21 mouse cellular contexts compared by ENCODE assay signal in genomic region chr11:27203330-27204214, GRCm38 (mm10).
DNase-seq lines count a peak whose midpoint lies in the region; ATAC-seq and TF ChIP-seq lines count a peak whose summit lies in the region.
"Had no signal": no experiment of that assay in that cellular context is flagged by ENCODE, and none has a peak within 500 bp of the region (broad histone marks: within the 10 kb centered on the region; RNA-seq: fewer than 3 reads in every experiment).

No protein-coding gene starts in this region.

- ATAC-seq in forebrain, embryonic 15.5 days (replicated peaks) = peak; percentile 83
- no peak for ATAC-seq in forebrain, embryonic 11.5 days (replicated peaks; ENCODE audit: low FRiP score)
- ATAC-seq in kidney, embryonic 15.5 days (replicated peaks; ENCODE audit: low FRiP score) = peak; percentile 71
- peak; percentile 71 for ATAC-seq in forebrain, postnatal 0 days
- ATAC-seq: hindbrain, embryonic 16.5 days had no signal

- H3K36me3 ChIP-seq in forebrain, embryonic 15.5 days = no peaks in the 10 kb centered on the region
- no peaks in the 10 kb centered on the region for H3K36me3 ChIP-seq in forebrain, embryonic 11.5 days (ENCODE audit: control insufficient read depth, insufficient read depth, low read length)
- no peaks in the 10 kb centered on the region for H3K36me3 ChIP-seq in kidney, embryonic 15.5 days
- H3K36me3 ChIP-seq in forebrain, postnatal 0 days (ENCODE audit: insufficient read depth) = no peaks in the 10 kb centered on the region
- H3K36me3 ChIP-seq: embryonic facial prominence, embryonic 12.5 days; heart, embryonic 13.5 days had no signal

- TF ChIP-seq POLR2A in brain, embryonic 14.5 days (IDR thresholded peaks at IDR 0.05; ENCODE audit: borderline replicate concordance, extremely low read depth, insufficient read depth, insufficient read length, poor library complexity, severe bottlenecking) = no peak

- WGBS in forebrain, embryonic 15.5 days = 66% methylated on average over 17 of the region's 17 CpGs
- 83% methylated on average over 17 of the region's 17 CpGs for WGBS in forebrain, embryonic 11.5 days
- WGBS in kidney, embryonic 15.5 days = 60% methylated on average over 17 of the region's 17 CpGs
- 58% methylated on average over 17 of the region's 17 CpGs for WGBS in forebrain, postnatal 0 days

- H3K4me1 ChIP-seq in forebrain, embryonic 15.5 days = no peaks in the 10 kb centered on the region
- no peaks in the 10 kb centered on the region for H3K4me1 ChIP-seq in forebrain, embryonic 11.5 days (replicated peaks; ENCODE audit: control insufficient read depth, insufficient read depth, low read length)
- 0 out of 2 replicates have a peak, but pooled peaks cover 7% of the 10 kb centered on the region for H3K4me1 ChIP-seq in kidney, embryonic 15.5 days
- H3K4me1 ChIP-seq in forebrain, postnatal 0 days (ENCODE audit: insufficient read depth) = no peaks in the 10 kb centered on the region
- H3K4me1 ChIP-seq: embryonic facial prominence, embryonic 12.5 days; heart, embryonic 13.5 days had no signal

- DNase-seq in forebrain, embryonic 11.5 days (ENCODE audit: low spot score) = no peak
- DNase-seq in kidney, adult 18-20 months = no peak
- DNase-seq in brain, embryonic 14.5 days (ENCODE audit: low read depth) = peak; percentile 58
- DNase-seq in forebrain, postnatal 0 days = peak; percentile 39
- no peak for DNase-seq in gastrocnemius, postnatal 4 days (ENCODE audit: low spot score in 2 of 2)
- DNase-seq: adrenal gland, adult 8-10 months; adrenal gland, postnatal 36 days; cerebellum, adult 11 months; cerebellum, adult 8-10 months; cerebellum, postnatal 14 days; embryo, embryonic 11 days; gastrocnemius, adult 2 months; gastrocnemius, postnatal 25 days; heart, adult 11 months; heart, postnatal 36 days; kidney, adult 8-10 months had no signal

- H3K27me3 ChIP-seq in forebrain, embryonic 15.5 days = no peaks in the 10 kb centered on the region
- H3K27me3 ChIP-seq in forebrain, embryonic 11.5 days (ENCODE audit: control insufficient read depth, insufficient read depth, low read length) = no peaks in the 10 kb centered on the region
- no peaks in the 10 kb centered on the region for H3K27me3 ChIP-seq in kidney, embryonic 15.5 days
- no peaks in the 10 kb centered on the region for H3K27me3 ChIP-seq in forebrain, postnatal 0 days (ENCODE audit: insufficient read depth, low read length)
- H3K27me3 ChIP-seq: embryonic facial prominence, embryonic 12.5 days; heart, embryonic 13.5 days had no signal

- H3K4me3 ChIP-seq in forebrain, embryonic 15.5 days = no peak overlapping the region
- H3K4me3 ChIP-seq in forebrain, embryonic 11.5 days (ENCODE audit: low read depth, low read length) = no peak overlapping the region
- no peak overlapping the region for H3K4me3 ChIP-seq in kidney, embryonic 15.5 days (replicated peaks)
- H3K4me3 ChIP-seq in forebrain, postnatal 0 days (ENCODE audit: low read depth, low read length) = no peak overlapping the region
- H3K4me3 ChIP-seq: embryonic facial prominence, embryonic 12.5 days; gastrocnemius, adult 2 months; heart, embryonic 13.5 days had no signal

- H3K4me2 ChIP-seq in forebrain, embryonic 15.5 days (replicated peaks) = peak overlapping the region; percentile 12; the same call in 1 of the 2 replicates
- no peak overlapping the region for H3K4me2 ChIP-seq in forebrain, embryonic 11.5 days (ENCODE audit: low read depth, low read length, severe bottlenecking)
- H3K4me2 ChIP-seq in kidney, embryonic 15.5 days = no peak overlapping the region; the same call in 1 of the 2 replicates
- H3K4me2 ChIP-seq in forebrain, postnatal 0 days (ENCODE audit: low read depth) = peak overlapping the region; percentile 28
- H3K4me2 ChIP-seq: embryonic facial prominence, embryonic 12.5 days; heart, embryonic 13.5 days had no signal

- H3K27ac ChIP-seq in forebrain, embryonic 15.5 days (replicated peaks) = no peak overlapping the region
- no peak overlapping the region for H3K27ac ChIP-seq in forebrain, embryonic 11.5 days (ENCODE audit: low read depth, low read length)
- H3K27ac ChIP-seq in kidney, embryonic 15.5 days = no peak overlapping the region
- no peak overlapping the region for H3K27ac ChIP-seq in forebrain, postnatal 0 days (ENCODE audit: low read depth, low read length)
- H3K27ac ChIP-seq: embryonic facial prominence, embryonic 12.5 days; gastrocnemius, adult 2 months; heart, embryonic 13.5 days had no signal

- H3K9ac ChIP-seq in forebrain, embryonic 15.5 days (replicated peaks) = no peak overlapping the region
- no peak overlapping the region for H3K9ac ChIP-seq in forebrain, embryonic 11.5 days (ENCODE audit: low read length)
- no peak overlapping the region for H3K9ac ChIP-seq in kidney, embryonic 15.5 days
- no peak overlapping the region for H3K9ac ChIP-seq in forebrain, postnatal 0 days
- H3K9ac ChIP-seq: embryonic facial prominence, embryonic 12.5 days; heart, embryonic 13.5 days had no signal

- no peaks in the 10 kb centered on the region for H3K9me3 ChIP-seq in forebrain, embryonic 15.5 days
- H3K9me3 ChIP-seq in forebrain, embryonic 11.5 days (ENCODE audit: control insufficient read depth, low read length) = no peaks in the 10 kb centered on the region
- no peaks in the 10 kb centered on the region for H3K9me3 ChIP-seq in kidney, embryonic 15.5 days (replicated peaks)
- no peaks in the 10 kb centered on the region for H3K9me3 ChIP-seq in forebrain, postnatal 0 days (ENCODE audit: low read length)
- H3K9me3 ChIP-seq: embryonic facial prominence, embryonic 12.5 days had no signal

- no peak for TF ChIP-seq CTCF in brain, embryonic 14.5 days (IDR thresholded peaks at IDR 0.05; ENCODE audit: borderline replicate concordance, extremely low read depth, insufficient read depth, insufficient read length)
- no peak for TF ChIP-seq CTCF in forebrain, postnatal 0 days (IDR thresholded peaks at IDR 0.05; ENCODE audit: low read depth)

Comparison
In these comparisons a context has a peak if more than half of its experiments do, and no peak if none do; other contexts are left out.
1. H3K4me2 ChIP-seq: peak in forebrain, embryonic 15.5 days (single experiment) and forebrain, postnatal 0 days (single experiment); none in forebrain, embryonic 11.5 days (single experiment) and kidney, embryonic 15.5 days (single experiment).
2. DNase-seq: peak in brain, embryonic 14.5 days (single experiment) and forebrain, postnatal 0 days (single experiment); none in forebrain, embryonic 11.5 days (single experiment), kidney, adult 18-20 months (single experiment) and gastrocnemius, postnatal 4 days (0 of 2).